Mouse (Mus musculus): ENCODE data around the gene Rasa2.

DNA sequence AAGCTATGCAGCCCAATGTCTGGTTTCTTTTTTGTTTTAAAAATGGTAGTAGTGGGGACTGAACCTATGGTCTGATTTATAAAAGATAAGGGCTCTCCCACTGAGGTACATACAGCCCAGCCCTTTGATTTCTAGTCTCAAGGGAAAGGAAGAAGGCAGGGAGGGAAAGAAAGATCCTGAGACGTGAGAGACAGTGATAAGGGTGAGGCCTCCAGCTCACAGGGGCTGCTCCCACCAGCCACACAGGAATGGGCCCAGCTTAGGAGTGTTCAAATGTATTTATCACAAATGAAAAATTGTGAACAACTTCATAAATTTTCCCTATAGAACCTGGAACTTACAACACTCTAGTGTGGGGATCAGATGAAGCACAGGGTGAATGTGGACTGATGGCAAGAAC is 72.8 kb downstream of the Rasa2 start:
- TF ChIP-seq HCFC1 (IDR thresholded peaks at IDR 0.05; ENCODE audit: borderline replicate concordance, insufficient read depth, low read length) (no peak), ZNF384 (IDR thresholded peaks at IDR 0.05; ENCODE audit: low read depth, low read length) (no peak)

Data from ES-E14 (cell line).